Mouse (Mus musculus): Measurements from ENCODE around the gene Igsf3. TPM values are rescaled to one million over a fixed set of nuclear protein-coding genes. Genes with fewer than 3 reads are reported as not detected.
A peak's percentile ranks its signal among the peaks of the same experiment; 100 is the strongest.

The Igsf3 gene
- polyA plus RNA-seq, 1 experiment from 2014 or later: 30.0 TPM

- H3K4me1 ChIP-seq (ENCODE audit: control insufficient read depth, insufficient read depth, low read length): no peaks in the 10 kb centered on the region; the same call in 1 of the 2 replicates
- H3K9ac ChIP-seq (ENCODE audit: low read length): no peak overlapping the region
- peak; percentile 74 for ATAC-seq
- H3K27me3 ChIP-seq (replicated peaks; ENCODE audit: control insufficient read depth, insufficient read depth, low read length): no peaks in the 10 kb centered on the region
- 25% methylated on average over 5 of the region's 5 CpGs for WGBS
- H3K27ac ChIP-seq (ENCODE audit: low read depth, low read length): no peak overlapping the region
- H3K4me2 ChIP-seq (ENCODE audit: low read length): no peak overlapping the region
- H3K36me3 ChIP-seq (ENCODE audit: control insufficient read depth, insufficient read depth, low read length): peaks cover 23% of the 10 kb centered on the region
- no peaks in the 10 kb centered on the region for H3K9me3 ChIP-seq (replicated peaks; ENCODE audit: control insufficient read depth, low read length)
- DNase-seq (ENCODE audit: low spot score): peak; percentile 92
- H3K4me3 ChIP-seq (ENCODE audit: low read depth, low read length): no peak overlapping the region
Measured at GRCm38 (mm10) chr3:101462294-101462693, 85.4 kb downstream of the Igsf3 start.

- Histone ChIP-seq H3K27ac (ENCODE audit: low read depth, low read length) (no peak overlapping the region), H3K36me3 (ENCODE audit: control insufficient read depth, insufficient read depth, low read length) (peaks cover 13% of the 10 kb centered on the region), H3K4me1 (ENCODE audit: control insufficient read depth, insufficient read depth, low read length) (no peaks in the 10 kb centered on the region; the same call in 1 of the 2 replicates), H3K9ac (ENCODE audit: low read length) (no peak overlapping the region), H3K4me2 (ENCODE audit: low read length) (no peak overlapping the region), H3K27me3 (replicated peaks; ENCODE audit: control insufficient read depth, insufficient read depth, low read length) (no peaks in the 10 kb centered on the region), H3K4me3 (ENCODE audit: low read depth, low read length) (no peak overlapping the region), H3K9me3 (replicated peaks; ENCODE audit: control insufficient read depth, low read length) (no peaks in the 10 kb centered on the region)
- no peak for DNase-seq (ENCODE audit: low spot score)
- WGBS: 89% methylated on average over 3 of the region's 3 CpGs
- no peak for ATAC-seq
Measured at GRCm38 (mm10) chr3:101463491-101463890, 86.6 kb downstream of the Igsf3 start.

DNA sequence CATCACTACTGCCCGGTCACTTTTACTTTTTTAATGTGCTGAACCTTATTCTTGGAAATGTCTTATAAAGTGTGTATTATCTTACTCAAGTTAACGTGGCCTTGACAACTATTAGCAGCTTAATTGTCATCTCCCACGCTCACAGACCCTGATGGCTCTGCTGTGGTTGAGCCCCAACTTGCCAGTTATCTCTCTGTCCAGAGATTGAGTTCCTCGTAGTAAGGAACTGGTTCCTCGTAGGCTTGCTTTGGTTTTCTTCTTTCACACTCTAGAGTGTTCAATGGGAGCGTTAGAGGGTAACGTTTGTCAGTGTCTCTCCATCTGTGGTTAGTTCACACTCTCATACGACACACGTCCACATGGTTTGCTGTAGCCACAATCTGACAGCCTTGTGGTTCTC, 92.8 kb downstream of the Igsf3 start:
- DNase-seq (ENCODE audit: low spot score) (no peak), ATAC-seq (no peak)
- no peaks in the 10 kb centered on the region for H3K27me3 ChIP-seq (replicated peaks; ENCODE audit: control insufficient read depth, insufficient read depth, low read length)
- no peak overlapping the region for H3K4me2 ChIP-seq (ENCODE audit: low read length)
- no peak overlapping the region for H3K27ac ChIP-seq (ENCODE audit: low read depth, low read length)
- no peak overlapping the region for H3K4me3 ChIP-seq (ENCODE audit: low read depth, low read length)
- WGBS: 87% methylated on average over 9 of the region's 9 CpGs
- H3K9ac ChIP-seq (ENCODE audit: low read length): no peak overlapping the region
- H3K36me3 ChIP-seq (ENCODE audit: control insufficient read depth, insufficient read depth, low read length): no peaks in the 10 kb centered on the region
- no peaks in the 10 kb centered on the region for H3K9me3 ChIP-seq (replicated peaks; ENCODE audit: control insufficient read depth, low read length)
- no peaks in the 10 kb centered on the region for H3K4me1 ChIP-seq (ENCODE audit: control insufficient read depth, insufficient read depth, low read length)

- H3K9me3 ChIP-seq (replicated peaks; ENCODE audit: control insufficient read depth, low read length): no peaks in the 10 kb centered on the region
- H3K9ac ChIP-seq (ENCODE audit: low read length): no peak overlapping the region
- no peaks in the 10 kb centered on the region for H3K27me3 ChIP-seq (replicated peaks; ENCODE audit: control insufficient read depth, insufficient read depth, low read length)
- H3K4me3 ChIP-seq (ENCODE audit: low read depth, low read length): no peak overlapping the region
- ATAC-seq (no peak), DNase-seq (ENCODE audit: low spot score) (no peak)
- H3K4me2 ChIP-seq (ENCODE audit: low read length): no peak overlapping the region
- 42% methylated on average over 4 of the region's 4 CpGs for WGBS
- H3K4me1 ChIP-seq (ENCODE audit: control insufficient read depth, insufficient read depth, low read length): no peaks in the 10 kb centered on the region
- no peaks in the 10 kb centered on the region for H3K36me3 ChIP-seq (ENCODE audit: control insufficient read depth, insufficient read depth, low read length)
- no peak overlapping the region for H3K27ac ChIP-seq (ENCODE audit: low read depth, low read length)
Measured at GRCm38 (mm10) chr3:101471881-101472280, 95.0 kb downstream of the Igsf3 start.

GRCm38 (mm10) chr3:101481951-101482350, 105.1 kb downstream of the Igsf3 start:
- DNase-seq (ENCODE audit: low spot score) (no peak), ATAC-seq (no peak)
- H3K27me3 ChIP-seq (replicated peaks; ENCODE audit: control insufficient read depth, insufficient read depth, low read length): no peaks in the 10 kb centered on the region
- no peaks in the 10 kb centered on the region for H3K4me1 ChIP-seq (ENCODE audit: control insufficient read depth, insufficient read depth, low read length)
- H3K4me2 ChIP-seq (ENCODE audit: low read length): no peak overlapping the region
- H3K36me3 ChIP-seq (ENCODE audit: control insufficient read depth, insufficient read depth, low read length): no peaks in the 10 kb centered on the region
- no peak overlapping the region for H3K9ac ChIP-seq (ENCODE audit: low read length)
- H3K9me3 ChIP-seq (replicated peaks; ENCODE audit: control insufficient read depth, low read length): no peaks in the 10 kb centered on the region
- 94% methylated on average over 6 of the region's 6 CpGs for WGBS
- no peak overlapping the region for H3K4me3 ChIP-seq (ENCODE audit: low read depth, low read length)
- H3K27ac ChIP-seq (ENCODE audit: low read depth, low read length): no peak overlapping the region

DNA sequence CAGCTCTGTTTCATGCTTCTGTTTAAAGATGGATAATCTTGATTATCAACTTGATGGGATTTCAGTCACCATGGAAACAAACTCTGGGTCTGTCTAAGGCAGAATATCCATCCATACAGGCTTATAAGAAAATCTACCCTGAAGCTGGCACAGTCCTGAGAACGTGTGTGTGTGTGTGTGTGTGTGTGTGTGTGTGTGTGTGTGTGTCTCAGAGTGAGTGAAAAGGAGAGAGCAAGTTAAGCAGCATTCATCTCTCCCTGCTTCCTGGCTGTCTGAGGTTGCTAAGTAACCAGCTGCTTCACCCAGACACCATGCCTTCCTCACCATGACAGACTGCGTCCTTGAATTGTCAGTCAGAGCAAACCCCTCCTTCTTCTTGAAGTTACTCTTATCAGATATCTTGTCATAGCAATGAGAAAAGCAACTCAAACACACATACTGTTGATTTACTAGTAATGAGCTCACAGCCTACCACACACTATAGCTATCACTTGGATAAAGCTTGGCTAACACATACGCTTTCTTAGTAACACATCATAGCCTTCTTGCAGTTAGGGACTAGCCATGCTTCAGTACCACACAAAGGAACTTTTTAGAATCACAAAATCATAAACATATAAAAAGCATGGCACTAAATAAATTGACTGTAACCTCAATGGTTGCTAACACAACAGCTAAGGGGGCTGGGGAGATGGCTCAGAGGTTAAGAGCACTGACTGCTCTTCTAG, 106.5 kb downstream of the Igsf3 start:
- WGBS: 56% methylated on average over 3 of the region's 3 CpGs
- Histone ChIP-seq H3K4me1 (ENCODE audit: control insufficient read depth, insufficient read depth, low read length) (no peaks in the 10 kb centered on the region), H3K9ac (ENCODE audit: low read length) (no peak overlapping the region), H3K4me2 (ENCODE audit: low read length) (no peak overlapping the region), H3K9me3 (replicated peaks; ENCODE audit: control insufficient read depth, low read length) (no peaks in the 10 kb centered on the region), H3K27ac (ENCODE audit: low read depth, low read length) (no peak overlapping the region), H3K4me3 (ENCODE audit: low read depth, low read length) (no peak overlapping the region), H3K27me3 (replicated peaks; ENCODE audit: control insufficient read depth, insufficient read depth, low read length) (no peaks in the 10 kb centered on the region), H3K36me3 (ENCODE audit: control insufficient read depth, insufficient read depth, low read length) (no peaks in the 10 kb centered on the region)
- ATAC-seq: no peak
- DNase-seq (ENCODE audit: low spot score): no peak

GRCm38 (mm10) chr3:101486054-101486765, 109.3 kb downstream of the Igsf3 start:
- Histone ChIP-seq H3K9ac (ENCODE audit: low read length) (no peak overlapping the region), H3K4me1 (ENCODE audit: control insufficient read depth, insufficient read depth, low read length) (no peaks in the 10 kb centered on the region), H3K27ac (ENCODE audit: low read depth, low read length) (no peak overlapping the region), H3K4me2 (ENCODE audit: low read length) (no peak overlapping the region), H3K36me3 (ENCODE audit: control insufficient read depth, insufficient read depth, low read length) (no peaks in the 10 kb centered on the region), H3K27me3 (replicated peaks; ENCODE audit: control insufficient read depth, insufficient read depth, low read length) (no peaks in the 10 kb centered on the region), H3K4me3 (ENCODE audit: low read depth, low read length) (no peak overlapping the region), H3K9me3 (replicated peaks; ENCODE audit: control insufficient read depth, low read length) (no peaks in the 10 kb centered on the region)
- no peak for ATAC-seq
- DNase-seq (ENCODE audit: low spot score): peak; percentile 60
- WGBS: 43% methylated on average over 4 of the region's 4 CpGs

DNA sequence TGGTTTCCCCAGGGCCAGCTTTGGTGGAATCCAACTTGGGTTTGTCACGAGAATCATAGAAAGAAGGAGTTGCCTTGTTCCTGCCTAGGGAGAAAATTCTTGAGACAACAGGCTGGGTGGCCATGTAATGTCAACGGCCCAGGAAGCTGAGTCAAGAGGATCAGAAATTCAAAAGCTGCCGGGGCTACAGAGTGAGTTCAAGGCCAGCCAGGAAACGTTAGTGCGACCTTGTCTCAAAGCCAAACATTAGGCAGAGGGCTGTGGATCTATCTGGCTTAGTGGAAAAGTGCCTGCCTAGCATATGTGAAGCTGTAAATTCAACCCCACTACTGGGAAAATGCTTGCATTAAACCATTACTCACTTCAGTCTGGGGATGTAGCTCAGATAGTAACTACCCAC, 110.6 kb downstream of the Igsf3 start:
- H3K4me1 ChIP-seq (ENCODE audit: control insufficient read depth, insufficient read depth, low read length): no peaks in the 10 kb centered on the region
- no peaks in the 10 kb centered on the region for H3K36me3 ChIP-seq (ENCODE audit: control insufficient read depth, insufficient read depth, low read length)
- DNase-seq (ENCODE audit: low spot score) (no peak), ATAC-seq (no peak)
- no peak overlapping the region for H3K27ac ChIP-seq (ENCODE audit: low read depth, low read length)
- no peak overlapping the region for H3K9ac ChIP-seq (ENCODE audit: low read length)
- H3K27me3 ChIP-seq (replicated peaks; ENCODE audit: control insufficient read depth, insufficient read depth, low read length): no peaks in the 10 kb centered on the region
- H3K4me2 ChIP-seq (ENCODE audit: low read length): no peak overlapping the region
- H3K9me3 ChIP-seq (replicated peaks; ENCODE audit: control insufficient read depth, low read length): no peaks in the 10 kb centered on the region
- no peak overlapping the region for H3K4me3 ChIP-seq (ENCODE audit: low read depth, low read length)
- 91% methylated on average over 5 of the region's 5 CpGs for WGBS

GRCm38 (mm10) chr3:101488204-101488603, 111.3 kb downstream of the Igsf3 start:
- H3K36me3 ChIP-seq (ENCODE audit: control insufficient read depth, insufficient read depth, low read length): no peaks in the 10 kb centered on the region
- ATAC-seq (no peak), DNase-seq (ENCODE audit: low spot score) (no peak)
- H3K27ac ChIP-seq (ENCODE audit: low read depth, low read length): no peak overlapping the region
- H3K27me3 ChIP-seq (replicated peaks; ENCODE audit: control insufficient read depth, insufficient read depth, low read length): no peaks in the 10 kb centered on the region
- WGBS: 73% methylated on average over 7 of the region's 7 CpGs
- H3K9ac ChIP-seq (ENCODE audit: low read length): no peak overlapping the region
- H3K4me2 ChIP-seq (ENCODE audit: low read length): no peak overlapping the region
- no peaks in the 10 kb centered on the region for H3K9me3 ChIP-seq (replicated peaks; ENCODE audit: control insufficient read depth, low read length)
- H3K4me1 ChIP-seq (ENCODE audit: control insufficient read depth, insufficient read depth, low read length): no peaks in the 10 kb centered on the region
- no peak overlapping the region for H3K4me3 ChIP-seq (ENCODE audit: low read depth, low read length)

All from forebrain, embryonic 14.5 days (tissue).